Comparison of ENCODE assay signal across 8 mouse cellular contexts in genomic region chr8:79029396-79030325, GRCm38 (mm10). TPM values are rescaled to one million over a fixed set of nuclear protein-coding genes. Genes with fewer than 3 reads are reported as not detected.
DNase-seq lines count a peak whose midpoint lies in the region; ATAC-seq lines count a peak whose summit lies in the region.

No protein-coding gene starts in this region.

- H3K9ac ChIP-seq in forebrain, embryonic 13.5 days, result peak overlapping the region; percentile 98
- peak overlapping the region; percentile 96 for H3K9ac ChIP-seq in neural tube, embryonic 15.5 days (replicated peaks)

- intact Hi-C loops in heart, postnatal 10 days (cut with DNase I), result loop anchor here (1.0 to 10.0 kb wide), 6 partner anchors 55 to 555 kb away; partner anchors contain the start of genes Lsm6 and Mmaa

- H3K4me1 ChIP-seq in forebrain, embryonic 13.5 days, result peaks cover 36% of the 10 kb centered on the region
- H3K4me1 ChIP-seq in neural tube, embryonic 15.5 days, result peaks cover 42% of the 10 kb centered on the region

- ATAC-seq in forebrain, embryonic 13.5 days, result peak; percentile 78
- peak; percentile 83 for ATAC-seq in neural tube, embryonic 15.5 days (ENCODE audit: low FRiP score)

- H3K9me3 ChIP-seq in forebrain, embryonic 13.5 days (replicated peaks), result no peaks in the 10 kb centered on the region
- H3K9me3 ChIP-seq in neural tube, embryonic 15.5 days (replicated peaks), result no peaks in the 10 kb centered on the region

- DNase-seq in CD8-positive naive resting alpha-beta T cell, adult 2 months (ENCODE audit: low read depth in 2 of 2, low spot score in 2 of 2), result peak; percentile 48 to 53
- DNase-seq in brain, embryonic 18.5 days (ENCODE audit: low read depth, low spot score), result peak; percentile 45
- DNase-seq in heart, postnatal 10 days, result peak; percentile 87 to 88
- peak; percentile 24 to 64 for DNase-seq in layer of hippocampus, adult 18-20 months (ENCODE audit: low spot score in 2 of 2)
- DNase-seq in lung, adult 18-20 months, result peak; percentile 49 to 58
- peak; percentile 63 for DNase-seq in thymus, postnatal 0 days (ENCODE audit: low spot score)

- peak overlapping the region; percentile 98 for H3K27ac ChIP-seq in forebrain, embryonic 13.5 days
- peak overlapping the region; percentile 99 for H3K27ac ChIP-seq in neural tube, embryonic 15.5 days (replicated peaks)

- no peaks in the 10 kb centered on the region for H3K27me3 ChIP-seq in forebrain, embryonic 13.5 days
- no peaks in the 10 kb centered on the region for H3K27me3 ChIP-seq in neural tube, embryonic 15.5 days (replicated peaks)

- no peaks in the 10 kb centered on the region for H3K36me3 ChIP-seq in forebrain, embryonic 13.5 days (ENCODE audit: poor library complexity, severe bottlenecking)
- no peaks in the 10 kb centered on the region for H3K36me3 ChIP-seq in neural tube, embryonic 15.5 days

- H3K4me3 ChIP-seq in forebrain, embryonic 13.5 days, result peak overlapping the region; percentile 93
- peak overlapping the region; percentile 85 for H3K4me3 ChIP-seq in neural tube, embryonic 15.5 days (replicated peaks)

- H3K4me2 ChIP-seq in forebrain, embryonic 13.5 days, result peak overlapping the region; percentile 84
- peak overlapping the region; percentile 84 for H3K4me2 ChIP-seq in neural tube, embryonic 15.5 days

- WGBS in forebrain, embryonic 13.5 days, result under 1% methylated on average over 72 of the region's 99 CpGs
- under 1% methylated on average over 46 of the region's 99 CpGs for WGBS in neural tube, embryonic 15.5 days

RNA-seq across cellular contexts. Expression of gene Zfp827, which starts 1.4 kb away (rescaled TPM):
- polyA plus RNA-seq in forebrain, embryonic 13.5 days (2015; fragmentation: Nextera tagmentation; extraction: Ambion mirVana), result 10.2 and 10.3 TPM in 2 replicates
- 10 to 100 TPM; 21.9 to 24.6 TPM for total RNA-seq in heart, postnatal 10 days (2021)
- 10 to 100 TPM; 30.5 to 31.1 TPM for total RNA-seq in layer of hippocampus, adult 18-20 months (2021)
- 10.1 and 10.4 TPM in 2 replicates for polyA plus RNA-seq in neural tube, embryonic 15.5 days (2015; fragmentation: Nextera tagmentation; extraction: Ambion mirVana)
- 1.7 and 2.0 TPM in 2 replicates for polyA plus RNA-seq in thymus, postnatal 0 days (2015; fragmentation: Nextera tagmentation; extraction: Ambion mirVana)

Comparison
In these comparisons a context has a peak if more than half of its experiments do, and no peak if none do; other contexts are left out.
1. Peak in every context shown above with its lines: DNase-seq, ATAC-seq, H3K4me3 ChIP-seq and H3K27ac ChIP-seq.